Mouse (Mus musculus) layer of hippocampus, postnatal 36 days (tissue): ENCODE measurements around the gene Gm43517. TPM values are rescaled to one million over a fixed set of nuclear protein-coding genes. Genes with fewer than 3 reads are reported as not detected.

Experiments used
- DNase-seq, 2 experiments: peaks; one replicate each; pipeline ENCODE4 v3.0.0; 2022
- total RNA-seq, 2 experiments: library from RNA; stranded (reverse); gene quantifications; 2 replicates each; pipeline ENCODE4 v1.2.3; 2021

Gm43517 gene
- total RNA-seq, 2 experiments from 2014 or later = 11.2 to 14.6 TPM

DNA sequence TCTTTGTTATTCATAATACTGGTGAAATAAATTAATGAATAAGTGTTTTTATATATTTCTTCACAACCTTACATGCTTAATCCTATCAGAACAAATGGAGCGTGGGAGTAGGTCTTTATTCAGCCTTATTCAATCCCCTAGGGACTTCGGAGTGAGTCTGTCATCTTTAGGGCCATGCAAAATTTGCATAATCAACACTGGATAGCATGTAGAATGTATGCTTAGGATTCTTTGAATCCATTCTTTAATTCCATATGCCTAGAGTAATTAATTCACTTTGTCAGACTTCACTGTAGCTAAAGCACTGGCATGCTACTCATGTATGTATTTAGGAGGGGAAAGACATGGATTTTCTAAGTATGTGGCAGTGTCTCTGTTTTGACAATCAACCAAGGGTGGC lies 24.9 kb downstream of the Gm43517 start:
- DNase-seq = no peak

DNA sequence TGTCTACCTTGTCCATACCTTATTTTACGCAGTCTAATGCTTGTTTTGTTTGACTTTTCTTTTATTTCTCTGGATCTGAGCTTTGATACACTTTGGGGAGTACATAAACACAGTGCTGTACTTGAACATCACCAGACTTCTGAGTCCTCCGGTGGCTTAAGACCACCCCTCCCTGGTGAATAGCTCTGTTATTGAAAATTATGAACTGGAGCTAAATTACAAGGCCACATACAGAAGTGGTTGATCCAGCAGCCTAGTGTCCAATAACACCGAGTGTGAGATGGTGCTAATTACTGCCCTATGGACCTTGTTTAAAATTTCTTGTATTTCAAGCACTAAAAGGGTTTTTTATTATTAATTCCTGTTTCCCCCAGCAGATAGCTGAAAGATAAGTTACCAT lies 33.0 kb downstream of the Gm43517 start:
- no peak for DNase-seq

Other genes with a start within 250 kb of the Gm43517 start
- gene Foxg1, start 2.5 kb upstream of the Gm43517 start, total RNA-seq = 100 to 1,000 TPM; 150 to 156 TPM